In the genomic region with DNA sequence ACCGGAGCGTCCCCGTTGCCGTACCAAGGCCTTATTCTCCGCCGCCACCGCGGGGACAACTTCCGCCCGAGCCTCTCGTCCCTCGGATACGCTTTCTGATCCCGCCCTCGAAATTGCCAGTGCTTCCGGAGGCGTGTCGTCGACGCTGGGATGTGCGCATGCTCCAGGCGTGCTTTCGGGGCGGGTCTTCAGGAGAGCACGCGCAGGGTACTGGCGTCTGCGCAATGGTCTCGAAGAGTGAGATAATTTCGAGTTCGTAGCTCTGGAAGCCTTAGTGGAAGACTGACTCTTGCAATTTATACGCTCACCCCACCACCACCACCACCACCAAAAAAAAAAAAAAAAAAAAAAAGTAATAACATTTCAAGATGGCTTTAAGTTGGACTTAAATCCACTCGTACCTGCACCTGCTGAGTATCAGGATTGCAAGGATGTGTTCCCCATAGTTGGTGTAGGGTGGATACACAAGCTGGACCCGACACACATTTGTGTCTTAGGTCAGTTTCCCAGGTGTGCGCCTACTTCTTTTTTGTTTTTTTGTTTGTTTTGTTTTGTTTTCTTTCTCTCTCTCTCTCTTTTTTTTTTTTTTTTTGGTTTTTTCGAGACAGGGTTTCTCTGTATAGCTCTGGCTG, we compare ENCODE assay signal across 7 mouse cellular contexts. TPM values are rescaled to one million over a fixed set of nuclear protein-coding genes. Genes with fewer than 3 reads are reported as not detected.
DNase-seq lines count a peak whose midpoint lies in the region; ATAC-seq lines count a peak whose summit lies in the region.

A gene (minus strand): TSS at position 94 of the 632 bp plus-strand sequence.

- no peaks in the 10 kb centered on the region for H3K27me3 ChIP-seq in embryonic facial prominence, embryonic 11.5 days (ENCODE audit: control insufficient read depth, insufficient read depth, low read length)
- no peaks in the 10 kb centered on the region for H3K27me3 ChIP-seq in limb, embryonic 11.5 days (ENCODE audit: control insufficient read depth, insufficient read depth, low read length)
- H3K27me3 ChIP-seq in midbrain, embryonic 14.5 days (ENCODE audit: control insufficient read depth, insufficient read depth, low read length) = 0 out of 2 replicates have a peak, but pooled peaks cover 2% of the 10 kb centered on the region

- H3K4me3 ChIP-seq in embryonic facial prominence, embryonic 11.5 days (ENCODE audit: low read depth, low read length) = peak within 1 kb of the TSS; percentile 83
- peak within 1 kb of the TSS; percentile 98 for H3K4me3 ChIP-seq in limb, embryonic 11.5 days (ENCODE audit: low read depth, low read length)
- peak within 1 kb of the TSS; percentile 94 for H3K4me3 ChIP-seq in midbrain, embryonic 14.5 days (replicated peaks; ENCODE audit: low read depth, low read length)

- H3K4me2 ChIP-seq in embryonic facial prominence, embryonic 11.5 days (ENCODE audit: low read depth, low read length) = peak within 1 kb of the TSS; percentile 73
- peak within 1 kb of the TSS; percentile 77 for H3K4me2 ChIP-seq in limb, embryonic 11.5 days (ENCODE audit: low read depth, severe bottlenecking)
- H3K4me2 ChIP-seq in midbrain, embryonic 14.5 days (ENCODE audit: low read length) = peak within 1 kb of the TSS; percentile 86

- WGBS in embryonic facial prominence, embryonic 11.5 days = 4% methylated on average over 35 of the region's 36 CpGs
- WGBS in limb, embryonic 11.5 days = 5% methylated on average over 36 of the region's 36 CpGs
- 5% methylated on average over 36 of the region's 36 CpGs for WGBS in midbrain, embryonic 14.5 days

- H3K36me3 ChIP-seq in embryonic facial prominence, embryonic 11.5 days (replicated peaks; ENCODE audit: control insufficient read depth, insufficient read depth, low read depth, low read length) = no peaks in the 10 kb centered on the region; the same call in 1 of the 2 replicates
- no peaks in the 10 kb centered on the region for H3K36me3 ChIP-seq in limb, embryonic 11.5 days (ENCODE audit: control insufficient read depth, insufficient read depth, low read length)
- H3K36me3 ChIP-seq in midbrain, embryonic 14.5 days (ENCODE audit: control insufficient read depth, insufficient read depth, low read length) = 0 out of 2 replicates have a peak, but pooled peaks cover 10% of the 10 kb centered on the region

- H3K27ac ChIP-seq in embryonic facial prominence, embryonic 11.5 days (replicated peaks; ENCODE audit: low read depth, low read length) = no peak within 1 kb of the TSS
- H3K27ac ChIP-seq in limb, embryonic 11.5 days (replicated peaks; ENCODE audit: low read depth, low read length) = no peak within 1 kb of the TSS
- peak within 1 kb of the TSS; percentile 55; the same call in 1 of the 2 replicates for H3K27ac ChIP-seq in midbrain, embryonic 14.5 days (replicated peaks; ENCODE audit: low read depth, low read length)

- DNase-seq in adrenal gland, postnatal 14 days = peak; percentile 97
- peak; percentile 97 for DNase-seq in embryonic facial prominence, embryonic 11.5 days (ENCODE audit: low spot score)
- DNase-seq in heart, adult 11 months = peak; percentile 99
- DNase-seq in kidney, adult 18-20 months = peak; percentile 95
- peak; percentile 97 for DNase-seq in limb, embryonic 11.5 days (ENCODE audit: low spot score)
- peak; percentile 99 for DNase-seq in midbrain, embryonic 14.5 days
- DNase-seq in spleen, adult 18-20 months = peak; percentile 92 to 93

- no peaks in the 10 kb centered on the region for H3K9me3 ChIP-seq in embryonic facial prominence, embryonic 11.5 days (replicated peaks; ENCODE audit: control insufficient read depth, low read length)
- H3K9me3 ChIP-seq in limb, embryonic 11.5 days (ENCODE audit: control insufficient read depth, low read length) = no peaks in the 10 kb centered on the region
- no peaks in the 10 kb centered on the region for H3K9me3 ChIP-seq in midbrain, embryonic 14.5 days (ENCODE audit: control insufficient read depth, low read length)

- ATAC-seq in embryonic facial prominence, embryonic 11.5 days (replicated peaks; ENCODE audit: insufficient number of reproducible peaks, low FRiP score, low TSS enrichment, low read depth) = peak; percentile 92
- ATAC-seq in limb, embryonic 11.5 days (ENCODE audit: insufficient number of reproducible peaks, low FRiP score, low TSS enrichment, low read depth) = peak; percentile 84
- peak; percentile 96 for ATAC-seq in midbrain, embryonic 14.5 days (ENCODE audit: low FRiP score, low TSS enrichment)

- H3K4me1 ChIP-seq in embryonic facial prominence, embryonic 11.5 days (ENCODE audit: control insufficient read depth, insufficient read depth, low read length) = peaks cover 3% of the 10 kb centered on the region; the same call in 1 of the 2 replicates
- H3K4me1 ChIP-seq in limb, embryonic 11.5 days (ENCODE audit: control insufficient read depth, insufficient read depth, low read length) = peaks cover 5% of the 10 kb centered on the region
- peaks cover 14% of the 10 kb centered on the region for H3K4me1 ChIP-seq in midbrain, embryonic 14.5 days (ENCODE audit: control insufficient read depth, insufficient read depth, low read length)

- H3K9ac ChIP-seq in embryonic facial prominence, embryonic 11.5 days (replicated peaks; ENCODE audit: low read length) = peak within 1 kb of the TSS; percentile 92
- H3K9ac ChIP-seq in limb, embryonic 11.5 days (ENCODE audit: low read length) = peak within 1 kb of the TSS; percentile 92
- peak within 1 kb of the TSS; percentile 88 for H3K9ac ChIP-seq in midbrain, embryonic 14.5 days (replicated peaks; ENCODE audit: low read length)

RNA-seq across cellular contexts. Expression of the gene that starts here (rescaled TPM):
- 22.1 and 22.2 TPM in 2 replicates for total RNA-seq in adrenal gland, postnatal 14 days (2021)
- 23.7 and 25.5 TPM in 2 replicates for polyA plus RNA-seq in embryonic facial prominence, embryonic 11.5 days (2014; fragmentation: Nextera tagmentation; extraction: Ambion mirVana)
- polyA plus RNA-seq in limb, embryonic 11.5 days (2014; fragmentation: Nextera tagmentation; extraction: Ambion mirVana) = 18.4 and 21.9 TPM in 2 replicates
- polyA plus RNA-seq in midbrain, embryonic 14.5 days (2014; fragmentation: Nextera tagmentation; extraction: Ambion mirVana) = 29.9 and 33.0 TPM in 2 replicates
